Comparison of ENCODE assay signal across 22 mouse cellular contexts in genomic region chr8:13314922-13315321, GRCm38 (mm10).
"Had no signal": no experiment of that assay in that cellular context is flagged by ENCODE, and none has a peak within 500 bp of the region (broad histone marks: within the 10 kb centered on the region; RNA-seq: fewer than 3 reads in every experiment).

No protein-coding gene starts in this region.

- H3K9ac ChIP-seq: liver, postnatal 0 days; lung, embryonic 15.5 days; midbrain, embryonic 13.5 days; midbrain, embryonic 15.5 days; neural tube, embryonic 13.5 days; neural tube, embryonic 15.5 days had no signal

- H3K4me1 ChIP-seq: lung, embryonic 15.5 days; midbrain, embryonic 13.5 days; midbrain, embryonic 15.5 days; neural tube, embryonic 13.5 days; neural tube, embryonic 15.5 days had no signal

- H3K9me3 ChIP-seq: lung, embryonic 15.5 days; megakaryocyte, embryonic 14.5 days; midbrain, embryonic 13.5 days; midbrain, embryonic 15.5 days; neural tube, embryonic 13.5 days; neural tube, embryonic 15.5 days had no signal

- H3K4me2 ChIP-seq: lung, embryonic 15.5 days; midbrain, embryonic 11.5 days; midbrain, embryonic 13.5 days; midbrain, embryonic 15.5 days; neural tube, embryonic 13.5 days; neural tube, embryonic 15.5 days had no signal

- H3K4me3 ChIP-seq: lung, embryonic 15.5 days; megakaryocyte, embryonic 14.5 days; midbrain, embryonic 13.5 days; midbrain, embryonic 15.5 days; myocyte; neural tube, embryonic 13.5 days; neural tube, embryonic 15.5 days had no signal

- DNase-seq: liver, postnatal 0 days; lung, adult 2 months; lung, postnatal 14 days; lung, postnatal 36 days; retina, postnatal 1 day; right cerebral cortex, adult 18-20 months; right cerebral cortex, postnatal 25 days; right cerebral cortex, postnatal 4 days; spleen, adult 18-20 months; thymus, adult 18-20 months; thymus, postnatal 14 days; thymus, postnatal 36 days had no signal

- ATAC-seq: liver, postnatal 0 days; lung, postnatal 0 days; midbrain, embryonic 13.5 days; midbrain, embryonic 15.5 days had no signal

- H3K27ac ChIP-seq: lung, embryonic 15.5 days; macrophage; midbrain, embryonic 13.5 days; midbrain, embryonic 15.5 days; neural tube, embryonic 13.5 days; neural tube, embryonic 15.5 days had no signal

- H3K27me3 ChIP-seq: lung, embryonic 15.5 days; megakaryocyte, embryonic 14.5 days; midbrain, embryonic 13.5 days; midbrain, embryonic 15.5 days; neural tube, embryonic 13.5 days; neural tube, embryonic 15.5 days had no signal
